Mouse (Mus musculus): ENCODE data around the gene Sult2b1. TPM values are rescaled to one million over a fixed set of nuclear protein-coding genes. Genes with fewer than 3 reads are reported as not detected.

Gene Sult2b1
- total RNA-seq (2014; fragmentation: Nextera tagmentation) (1.3 and 3.3 TPM in 2 replicates), total RNA-seq (2017) (0.39 TPM in 1 of 2 replicates, not detected in the other)

DNA sequence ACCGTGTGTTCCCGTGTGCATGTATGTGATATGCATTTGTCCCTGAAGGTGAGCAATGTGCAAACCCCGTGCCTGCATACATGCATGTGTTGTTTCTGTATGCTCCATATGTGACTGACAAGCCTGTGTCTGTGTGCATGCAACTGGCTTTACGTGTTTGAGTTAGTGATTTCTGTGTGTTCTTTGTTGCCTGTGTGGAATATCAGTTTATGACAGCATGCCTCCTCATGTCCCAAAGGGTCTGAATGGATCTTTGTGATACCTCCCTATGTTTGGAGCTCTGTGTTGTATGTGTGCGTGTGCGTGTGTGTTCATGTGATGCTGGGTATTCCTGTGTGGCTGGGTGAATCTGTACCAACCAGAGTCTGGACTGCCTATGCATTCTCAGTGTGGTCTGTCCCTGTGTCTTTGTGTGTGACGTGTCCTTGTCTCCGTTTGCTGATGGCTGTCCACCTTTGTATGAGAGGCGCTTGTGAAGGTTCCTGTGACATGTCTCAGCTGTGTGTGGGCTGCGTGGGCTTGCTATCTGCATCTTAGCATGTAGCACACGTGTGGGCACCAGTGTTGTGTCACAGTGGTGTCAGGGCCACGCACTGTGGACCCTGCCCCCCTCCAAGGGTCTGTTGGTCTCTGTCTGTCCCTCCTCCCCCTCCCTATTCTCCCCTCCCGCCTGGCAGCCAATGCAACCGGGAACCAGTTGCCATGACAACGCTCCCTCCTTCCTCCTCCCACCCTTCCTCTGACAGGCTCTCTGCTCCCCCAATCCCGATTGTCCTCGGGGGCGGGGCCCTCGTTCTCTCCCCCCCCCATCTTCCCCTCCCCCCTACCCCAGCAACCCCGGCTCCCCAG, at the start of gene Sult2b1:
TSS of gene Sult2b1 (minus strand) at position 146 of the 849 bp plus-strand sequence.
- ATAC-seq (replicated peaks; ENCODE audit: poor library complexity, severe bottlenecking): no peak

DNA sequence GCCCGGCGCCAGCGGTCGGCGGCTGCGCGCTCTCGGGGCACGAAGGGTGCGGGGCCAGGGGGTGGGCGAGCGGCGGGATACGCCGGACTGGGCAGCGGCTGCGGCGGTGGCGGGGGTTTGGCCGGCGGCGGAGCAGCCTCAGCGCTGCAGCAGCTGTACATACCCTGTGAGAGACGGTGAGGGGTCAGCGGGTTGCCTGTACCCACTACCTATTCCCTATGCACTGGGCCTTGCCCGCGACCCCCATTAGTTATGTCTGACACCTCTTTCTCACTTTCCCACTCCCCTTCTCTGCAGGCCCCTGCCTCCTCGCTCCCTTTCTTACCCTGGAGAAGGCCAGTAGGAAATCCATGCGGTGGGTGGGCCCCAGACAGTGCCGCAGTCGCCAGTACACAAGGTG, 49.5 kb upstream of the Sult2b1 start:
- no peak for ATAC-seq (replicated peaks; ENCODE audit: poor library complexity, severe bottlenecking)

- peak; percentile 44 for ATAC-seq (replicated peaks; ENCODE audit: poor library complexity, severe bottlenecking)
These were observed 48.8 kb upstream of the Sult2b1 start for GRCm38 (mm10) chr7:45833148-45833790.

- no peak for ATAC-seq (replicated peaks; ENCODE audit: poor library complexity, severe bottlenecking)
These were observed 48.0 kb upstream of the Sult2b1 start for GRCm38 (mm10) chr7:45832428-45832827.

- no peak for ATAC-seq (replicated peaks; ENCODE audit: poor library complexity, severe bottlenecking)
These were observed 46.7 kb upstream of the Sult2b1 start for GRCm38 (mm10) chr7:45831128-45831525.

- ATAC-seq (replicated peaks; ENCODE audit: poor library complexity, severe bottlenecking): peak; percentile 85
These were observed 46.1 kb upstream of the Sult2b1 start, which contains the start of gene Grwd1 for GRCm38 (mm10) chr7:45830427-45831127. TSS of gene Grwd1 (minus strand) at chr7:45830944.

DNA sequence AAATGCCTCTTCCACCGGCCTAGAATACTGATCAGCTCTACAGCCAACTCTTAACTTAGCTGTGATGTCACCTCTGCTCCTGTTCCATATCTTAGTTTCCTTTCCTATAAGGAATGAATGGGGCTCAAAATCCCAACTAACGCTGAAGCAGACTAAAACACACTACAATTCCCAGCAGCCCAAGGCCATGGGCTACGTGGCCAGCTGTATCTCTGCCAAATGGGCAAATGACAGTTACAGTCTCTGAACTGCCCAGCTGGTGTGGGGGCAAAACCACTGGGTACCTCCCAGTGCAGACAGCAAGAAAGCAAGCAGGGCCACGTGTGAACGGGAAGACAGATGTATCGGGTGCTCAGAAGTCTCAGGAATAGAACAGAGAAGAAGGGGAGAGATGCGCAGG, 42.2 kb upstream of the Sult2b1 start:
- no peak for ATAC-seq (replicated peaks; ENCODE audit: poor library complexity, severe bottlenecking)

DNA sequence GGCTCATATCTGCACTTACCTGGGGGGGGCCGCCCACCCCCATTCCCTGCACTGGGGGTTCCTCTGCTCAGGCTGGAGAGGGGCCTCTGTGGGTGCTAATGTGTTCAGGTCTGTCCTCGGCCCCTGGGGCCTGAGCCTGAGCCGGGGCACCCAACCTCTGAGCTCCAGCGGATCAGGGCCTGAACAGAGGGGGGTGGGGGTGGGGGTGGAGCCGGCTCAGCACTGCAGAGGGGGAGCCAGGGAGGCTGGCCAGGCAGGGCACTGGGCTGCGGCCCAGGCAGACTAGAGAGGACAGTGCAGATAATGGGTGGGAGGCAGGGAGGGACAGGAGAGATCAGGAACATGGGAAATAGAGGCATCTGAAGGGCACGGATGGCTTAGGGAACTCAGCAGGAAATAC, 40.1 kb upstream of the Sult2b1 start, which contains the start of gene Kcnj14:
TSS of gene Kcnj14 (minus strand) at position 185 of the 400 bp plus-strand sequence.
- ATAC-seq (replicated peaks; ENCODE audit: poor library complexity, severe bottlenecking): no peak

GRCm38 (mm10) chr7:45820913-45821312, 36.4 kb upstream of the Sult2b1 start:
- ATAC-seq (replicated peaks; ENCODE audit: poor library complexity, severe bottlenecking): no peak

- peak; percentile 15; the same call in 1 of the 2 replicates for ATAC-seq (replicated peaks; ENCODE audit: poor library complexity, severe bottlenecking)
These were observed 35.4 kb upstream of the Sult2b1 start for GRCm38 (mm10) chr7:45819843-45820242.

- no peak for ATAC-seq (replicated peaks; ENCODE audit: poor library complexity, severe bottlenecking)
These were observed 31.5 kb upstream of the Sult2b1 start for GRCm38 (mm10) chr7:45815984-45816351.

DNA sequence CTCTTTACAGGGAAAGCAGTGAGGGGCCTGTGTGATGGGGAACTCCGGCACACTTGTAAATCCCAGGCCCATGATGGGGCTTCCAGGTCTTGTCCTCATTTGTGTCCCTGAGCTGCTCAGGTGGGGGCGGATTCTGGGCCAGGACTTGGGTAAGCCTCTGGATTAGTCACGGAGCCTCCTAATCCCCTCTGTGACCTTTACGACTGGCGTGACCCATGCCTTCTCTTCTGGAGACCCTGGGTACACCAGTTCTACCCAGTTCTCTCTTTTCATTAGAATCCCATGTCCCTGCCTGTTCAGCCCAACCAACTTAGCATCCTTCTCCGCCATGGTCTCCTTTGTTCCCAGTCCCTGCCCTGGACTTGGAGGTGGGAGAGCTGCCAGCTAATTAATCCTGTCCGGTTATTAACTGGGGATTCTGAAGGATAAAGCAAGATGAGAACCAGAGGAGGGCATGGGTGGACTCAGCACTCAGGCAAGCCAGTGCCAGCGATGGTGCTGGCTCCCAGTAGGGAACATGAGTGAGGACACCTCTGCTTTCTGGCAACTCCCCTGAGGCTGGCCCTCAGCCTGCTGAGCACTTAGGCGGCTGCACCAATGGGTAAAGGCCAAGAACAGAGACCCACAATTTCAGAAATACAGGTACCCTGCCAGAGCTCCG, 31.0 kb upstream of the Sult2b1 start:
- no peak for ATAC-seq (replicated peaks; ENCODE audit: poor library complexity, severe bottlenecking)

GRCm38 (mm10) chr7:45814841-45815240, 30.4 kb upstream of the Sult2b1 start:
- no peak for ATAC-seq (replicated peaks; ENCODE audit: poor library complexity, severe bottlenecking)

DNA sequence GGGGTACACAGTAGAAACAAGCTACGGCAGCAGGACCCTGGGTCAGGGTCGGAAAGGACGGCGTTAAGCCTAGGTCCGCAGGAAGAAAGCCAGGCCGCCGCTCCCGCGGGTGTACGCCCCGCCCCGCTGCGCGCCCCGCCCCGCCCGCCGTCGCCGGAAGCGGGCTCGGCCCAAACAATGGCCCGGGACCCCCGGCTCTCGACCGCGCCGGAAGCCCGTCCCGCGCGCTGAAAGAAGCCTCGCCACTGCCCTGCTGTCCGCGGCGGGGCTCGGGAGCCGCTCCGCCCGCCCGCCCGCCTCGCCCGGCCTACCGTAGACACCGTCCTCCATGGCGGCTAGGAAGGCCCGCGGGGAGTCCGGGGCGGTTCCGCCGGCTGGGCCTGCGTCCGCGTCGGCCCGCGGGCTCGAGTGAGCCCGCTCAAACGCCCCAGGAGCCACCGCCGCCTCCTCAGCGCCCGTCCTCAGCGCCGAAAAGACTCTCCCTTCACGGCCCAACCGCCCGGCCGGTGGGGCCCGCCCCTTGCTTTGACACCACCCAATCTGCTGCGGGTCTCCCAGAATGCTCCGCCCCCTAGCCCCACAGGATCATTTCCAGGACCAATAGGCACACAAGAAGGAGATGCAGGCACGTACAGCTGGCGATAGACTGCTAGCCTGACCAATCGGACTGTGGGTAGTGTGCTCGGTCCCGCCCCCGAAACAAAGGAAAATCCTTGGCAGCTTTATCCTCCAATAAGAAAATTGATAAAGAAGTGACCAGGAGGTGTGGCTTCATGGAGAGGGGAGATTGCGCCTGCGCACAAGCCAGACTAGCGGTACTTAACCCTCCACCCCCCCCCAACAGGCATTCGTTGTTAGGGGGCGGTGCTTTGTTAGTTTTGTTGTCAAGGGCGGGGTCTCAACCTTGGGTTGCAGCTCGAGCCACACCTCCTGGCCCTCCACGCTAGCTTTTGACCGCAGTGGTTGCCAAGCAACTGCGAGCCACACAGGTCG, 29.6 kb upstream of the Sult2b1 start, which contains the start of gene Cyth2:
TSS of gene Cyth2 (minus strand) at position 795 of the 993 bp plus-strand sequence.
- ATAC-seq (replicated peaks; ENCODE audit: poor library complexity, severe bottlenecking): peak; percentile 95

GRCm38 (mm10) chr7:45812921-45813320, 28.5 kb upstream of the Sult2b1 start:
- no peak for ATAC-seq (replicated peaks; ENCODE audit: poor library complexity, severe bottlenecking)

DNA sequence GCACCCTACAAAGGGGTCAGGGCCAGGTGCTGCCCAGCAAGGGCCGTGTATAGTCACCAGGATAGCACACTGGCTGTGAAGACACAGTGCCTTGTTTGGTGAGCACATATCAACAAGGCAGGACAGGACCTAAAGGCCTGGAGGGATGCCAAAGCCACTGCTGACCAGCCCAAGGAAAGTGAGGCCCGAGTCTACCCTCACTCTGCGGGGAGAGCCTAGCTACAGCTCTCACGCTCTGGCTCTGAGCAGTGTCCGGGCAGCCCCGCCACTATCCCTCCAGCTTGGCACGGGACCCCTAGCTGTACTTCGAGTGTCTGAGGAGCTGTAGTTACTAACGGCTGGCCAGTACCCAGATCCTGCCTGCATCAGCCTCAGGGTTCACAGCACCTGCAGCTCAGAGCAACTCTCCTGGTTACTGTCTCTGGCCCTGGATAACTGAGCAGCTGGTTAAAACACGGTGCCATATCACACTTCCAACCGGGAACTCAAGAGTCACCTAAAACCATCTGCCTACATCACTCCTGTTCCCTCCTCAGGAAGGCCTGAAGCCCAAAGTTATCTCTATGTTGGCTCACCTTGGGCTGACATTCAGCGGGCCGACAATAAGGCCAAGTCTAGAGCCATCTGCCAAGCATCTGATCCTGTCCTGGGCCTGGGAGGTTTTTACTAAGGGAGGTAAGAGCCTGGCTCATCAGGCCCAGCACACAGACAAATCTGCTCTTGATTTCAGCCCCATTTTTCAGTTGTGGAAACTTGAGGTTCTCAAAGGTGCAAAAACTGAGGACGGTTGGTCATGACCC, 25.0 kb upstream of the Sult2b1 start:
- ATAC-seq (replicated peaks; ENCODE audit: poor library complexity, severe bottlenecking): no peak

DNA sequence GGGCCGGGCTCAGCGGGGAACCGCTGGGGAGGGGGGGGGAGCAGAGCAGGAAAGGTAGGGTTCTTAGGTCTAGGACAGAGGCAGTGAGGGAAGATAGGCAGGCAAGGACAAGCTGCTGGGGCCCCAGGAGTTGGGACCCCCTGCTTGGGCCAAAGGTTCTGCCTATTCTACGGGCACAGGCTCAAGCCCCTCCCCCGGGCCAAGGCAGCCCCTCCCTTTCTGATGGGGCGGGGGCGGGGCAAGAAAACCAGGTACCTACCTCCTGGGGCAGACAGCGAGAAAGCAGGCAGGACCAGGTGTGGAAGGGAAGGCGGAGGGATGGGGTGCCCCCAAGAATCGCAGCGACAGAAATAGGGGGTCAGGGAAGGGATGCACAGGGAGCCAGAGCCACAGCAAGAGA, 24.0 kb upstream of the Sult2b1 start:
- no peak for ATAC-seq (replicated peaks; ENCODE audit: poor library complexity, severe bottlenecking)

DNA sequence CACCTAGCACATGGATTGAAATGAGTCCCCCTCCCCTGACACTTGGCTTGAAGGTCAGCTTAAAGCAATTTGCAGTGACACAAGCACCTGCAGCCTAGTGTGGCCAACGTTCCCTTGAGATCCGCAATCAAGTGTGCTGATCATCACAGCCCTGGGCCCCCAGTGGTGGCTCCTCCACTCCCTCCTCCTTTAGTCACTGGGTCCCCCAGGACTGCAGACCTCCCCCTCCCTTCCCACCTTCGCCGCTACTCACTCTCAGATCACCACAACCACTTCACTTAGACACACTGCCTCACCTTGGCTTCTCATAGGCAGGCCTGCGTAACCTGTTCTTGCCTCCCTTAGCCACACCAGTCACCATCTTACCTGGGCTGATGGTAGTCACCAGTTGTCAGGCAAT, 21.5 kb upstream of the Sult2b1 start:
- no peak for ATAC-seq (replicated peaks; ENCODE audit: poor library complexity, severe bottlenecking)
